Mouse (Mus musculus) forebrain, embryonic 11.5 days (tissue): ENCODE data around the gene 2010300C02Rik. TPM values are rescaled to one million over a fixed set of nuclear protein-coding genes. Genes with fewer than 3 reads are reported as not detected.

Source experiments
- ATAC-seq: fragments of 200-750 bp; cut with Nextera tagmentation; replicated peaks from 2 replicates; pipeline ENCODE4 v1.8.0; 2017; ENCODE audit warnings: moderate TSS enrichment; ENCODE audit not compliant: low FRiP score
- DNase-seq: peaks from one replicate; pipeline ENCODE4 v3.0.0-alpha.2; 2017; ENCODE audit warnings: low spot score
- H3K27ac ChIP-seq: fragments of 300-500 bp; sonication (generic); 2 replicates; pipeline ENCODE4 v1.5.1; 2014; ENCODE audit warnings: low read depth, low read length
- H3K27me3 ChIP-seq: fragments of 300-500 bp; sonication (generic); 2 replicates; pipeline ENCODE4 v1.6.1; 2014; ENCODE audit warnings: mild to moderate bottlenecking, low read length, mixed read lengths; ENCODE audit not compliant: control insufficient read depth, insufficient read depth
- H3K36me3 ChIP-seq: fragments of 300-500 bp; sonication (generic); 2 replicates; pipeline ENCODE4 v1.6.1; 2014; ENCODE audit warnings: mild to moderate bottlenecking, low read length, moderate library complexity, mixed read lengths; ENCODE audit not compliant: control insufficient read depth, insufficient read depth
- H3K4me1 ChIP-seq: fragments of 300-500 bp; sonication (generic); replicated peaks from 2 replicates; pipeline ENCODE4 v1.6.1; 2014; ENCODE audit warnings: low read length, mixed read lengths; ENCODE audit not compliant: control insufficient read depth, insufficient read depth
- H3K4me2 ChIP-seq: fragments of 300-500 bp; sonication (generic); 2 replicates; pipeline ENCODE4 v1.6.1; 2014; ENCODE audit warnings: low read depth, mild to moderate bottlenecking, low read length, moderate library complexity, mixed read lengths; ENCODE audit not compliant: severe bottlenecking
- H3K4me3 ChIP-seq: fragments of 300-500 bp; sonication (generic); 2 replicates; pipeline ENCODE4 v1.5.1; 2014; ENCODE audit warnings: low read depth, low read length
- H3K9ac ChIP-seq: fragments of 300-500 bp; sonication (generic); 2 replicates; pipeline ENCODE4 v1.6.1; 2014; ENCODE audit warnings: low read length
- H3K9me3 ChIP-seq: fragments of 300-500 bp; sonication (generic); 2 replicates; pipeline ENCODE4 v1.6.1; 2016; ENCODE audit warnings: low read length, mixed read lengths; ENCODE audit not compliant: control insufficient read depth
- WGBS: fragments of 180-500 bp; shearing (Covaris S2); extraction: QIAGEN DNeasy Blood & Tissue Kit; methylation state at CpG from one replicate; pipeline ENCODE4 v1.1.7; 2014; 5-methylcytosine and 5-hydroxymethylcytosine counted together
- polyA plus RNA-seq: library from polyadenylated mRNA; unstranded; fragments of >200 nt; fragmentation: Nextera tagmentation; extraction: Ambion mirVana; gene quantifications from 2 replicates; pipeline ENCODE4 v1.2.1, GENCODE M21; 2014

The 2010300C02Rik gene
- polyA plus RNA-seq, 1 experiment from 2014 or later, result 0.86 TPM

- ATAC-seq (no peak), DNase-seq (no peak)
- Histone ChIP-seq H3K4me2 (no peak overlapping the region), H3K27me3 (no peaks in the 10 kb centered on the region), H3K4me3 (no peak overlapping the region), H3K27ac (no peak overlapping the region), H3K9ac (no peak overlapping the region), H3K36me3 (no peaks in the 10 kb centered on the region), H3K9me3 (no peaks in the 10 kb centered on the region), H3K4me1 (no peaks in the 10 kb centered on the region)
- WGBS, result 67% methylated on average over 5 of the region's 5 CpGs
Measured at GRCm38 (mm10) chr1:37698852-37699439, 20.9 kb downstream of the 2010300C02Rik start.

GRCm38 (mm10) chr1:37698186-37698839, 21.6 kb downstream of the 2010300C02Rik start:
- DNase-seq, result no peak
- no peak overlapping the region for H3K27ac ChIP-seq
- no peak overlapping the region for H3K4me2 ChIP-seq
- no peak overlapping the region for H3K4me3 ChIP-seq
- no peak overlapping the region for H3K9ac ChIP-seq
- H3K36me3 ChIP-seq, result no peaks in the 10 kb centered on the region
- H3K4me1 ChIP-seq, result no peaks in the 10 kb centered on the region
- WGBS, result 82% methylated on average over 8 of the region's 8 CpGs
- no peaks in the 10 kb centered on the region for H3K27me3 ChIP-seq
- no peak for ATAC-seq
- no peaks in the 10 kb centered on the region for H3K9me3 ChIP-seq

- H3K9ac ChIP-seq, result no peak overlapping the region
- H3K36me3 ChIP-seq, result no peaks in the 10 kb centered on the region
- no peaks in the 10 kb centered on the region for H3K27me3 ChIP-seq
- no peak overlapping the region for H3K4me2 ChIP-seq
- no peak for ATAC-seq
- no peak for DNase-seq
- H3K4me3 ChIP-seq, result no peak overlapping the region
- H3K27ac ChIP-seq, result no peak overlapping the region
- WGBS, result 93% methylated on average over 3 of the region's 3 CpGs
- no peaks in the 10 kb centered on the region for H3K4me1 ChIP-seq
- no peaks in the 10 kb centered on the region for H3K9me3 ChIP-seq
Measured at GRCm38 (mm10) chr1:37696918-37697317, 23.0 kb downstream of the 2010300C02Rik start.

GRCm38 (mm10) chr1:37695732-37696131, 24.2 kb downstream of the 2010300C02Rik start:
- Histone ChIP-seq H3K27ac (no peak overlapping the region), H3K36me3 (no peaks in the 10 kb centered on the region), H3K27me3 (no peaks in the 10 kb centered on the region), H3K9me3 (no peaks in the 10 kb centered on the region), H3K4me1 (no peaks in the 10 kb centered on the region), H3K4me3 (no peak overlapping the region), H3K4me2 (no peak overlapping the region), H3K9ac (no peak overlapping the region)
- WGBS, result 91% methylated on average over 9 of the region's 9 CpGs
- ATAC-seq, result no peak
- no peak for DNase-seq

- Histone ChIP-seq H3K4me3 (no peak overlapping the region), H3K9ac (no peak overlapping the region), H3K9me3 (no peaks in the 10 kb centered on the region), H3K27me3 (no peaks in the 10 kb centered on the region), H3K4me2 (no peak overlapping the region), H3K27ac (no peak overlapping the region), H3K4me1 (no peaks in the 10 kb centered on the region), H3K36me3 (no peaks in the 10 kb centered on the region)
- DNase-seq (no peak), ATAC-seq (no peak)
- 26% methylated on average over 8 of the region's 8 CpGs for WGBS
Measured at GRCm38 (mm10) chr1:37694417-37694816, 25.5 kb downstream of the 2010300C02Rik start.

- DNase-seq (no peak), ATAC-seq (no peak)
- Histone ChIP-seq H3K27ac (no peak overlapping the region), H3K9me3 (no peaks in the 10 kb centered on the region), H3K9ac (no peak overlapping the region), H3K4me3 (no peak overlapping the region), H3K36me3 (no peaks in the 10 kb centered on the region), H3K4me2 (no peak overlapping the region), H3K4me1 (no peaks in the 10 kb centered on the region), H3K27me3 (no peaks in the 10 kb centered on the region)
- 47% methylated on average over 8 of the region's 8 CpGs for WGBS
Measured at GRCm38 (mm10) chr1:37691179-37691578, 28.7 kb downstream of the 2010300C02Rik start.

GRCm38 (mm10) chr1:37690665-37691064, 29.2 kb downstream of the 2010300C02Rik start:
- DNase-seq (no peak), ATAC-seq (no peak)
- Histone ChIP-seq H3K4me3 (no peak overlapping the region), H3K27ac (no peak overlapping the region), H3K9me3 (no peaks in the 10 kb centered on the region), H3K27me3 (no peaks in the 10 kb centered on the region), H3K4me2 (no peak overlapping the region), H3K9ac (no peak overlapping the region), H3K4me1 (no peaks in the 10 kb centered on the region), H3K36me3 (no peaks in the 10 kb centered on the region)
- WGBS, result 78% methylated on average over 5 of the region's 5 CpGs

- Histone ChIP-seq H3K4me1 (no peaks in the 10 kb centered on the region), H3K9ac (no peak overlapping the region), H3K4me2 (no peak overlapping the region), H3K27me3 (no peaks in the 10 kb centered on the region), H3K4me3 (no peak overlapping the region), H3K27ac (no peak overlapping the region), H3K9me3 (no peaks in the 10 kb centered on the region), H3K36me3 (no peaks in the 10 kb centered on the region)
- ATAC-seq, result no peak
- DNase-seq, result no peak
- WGBS, result 90% methylated on average over 6 of the region's 6 CpGs
Measured at GRCm38 (mm10) chr1:37689730-37690129, 30.2 kb downstream of the 2010300C02Rik start.

GRCm38 (mm10) chr1:37688351-37688750, 31.5 kb downstream of the 2010300C02Rik start:
- Histone ChIP-seq H3K36me3 (no peaks in the 10 kb centered on the region), H3K9me3 (no peaks in the 10 kb centered on the region), H3K27ac (no peak overlapping the region), H3K4me1 (no peaks in the 10 kb centered on the region), H3K4me2 (no peak overlapping the region), H3K9ac (no peak overlapping the region), H3K4me3 (no peak overlapping the region), H3K27me3 (no peaks in the 10 kb centered on the region)
- ATAC-seq (no peak), DNase-seq (no peak)
- 59% methylated on average over 8 of the region's 8 CpGs for WGBS
